Mouse (Mus musculus): ENCODE measurements around the gene Golt1a. TPM values are rescaled to one million over a fixed set of nuclear protein-coding genes. Genes with fewer than 3 reads are reported as not detected.

The Golt1a gene
- 4.4 and 5.8 TPM in 2 replicates for polyA plus RNA-seq (2016; fragmentation: Nextera tagmentation; extraction: Ambion mirVana)

DNA sequence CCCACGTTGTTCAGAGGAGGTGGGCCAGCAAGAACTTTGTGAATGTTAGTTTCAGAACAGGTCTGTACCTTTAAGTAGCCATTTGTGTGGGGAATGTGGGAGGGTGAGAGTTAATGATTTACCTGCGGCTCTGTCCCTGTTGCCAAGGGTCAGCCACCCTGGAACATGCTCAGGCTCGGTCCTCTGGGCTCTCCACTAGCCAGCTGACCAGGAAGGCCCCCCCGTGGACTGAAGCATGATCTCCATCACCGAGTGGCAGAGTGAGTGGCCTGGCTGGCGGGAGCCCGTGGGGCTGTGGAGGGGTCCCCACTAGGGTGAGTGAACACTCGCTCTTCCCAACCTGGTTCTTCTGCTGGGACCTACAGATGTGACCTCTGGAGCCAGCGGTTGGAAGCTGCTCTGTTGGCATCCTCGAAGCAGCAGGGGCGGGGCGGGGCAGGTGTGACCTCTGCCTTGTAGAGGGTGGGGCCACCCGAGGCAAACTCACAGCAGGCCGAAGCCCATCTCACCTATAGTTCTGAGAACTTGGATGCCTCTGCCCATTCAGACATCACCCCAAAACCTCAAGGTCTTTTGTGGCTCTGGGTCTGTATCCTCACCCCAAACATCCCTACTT is at the start of gene Golt1a:
Gene Golt1a, plus strand, starts transcription at position 149 of the 616 bp plus-strand sequence.
- peak within 1 kb of the TSS; percentile 52 for H3K27ac ChIP-seq
- no peak within 1 kb of the TSS for H3K4me3 ChIP-seq
- peak; percentile 65 for ATAC-seq
- WGBS (ENCODE audit: insufficient replicate concordance), result 56% methylated on average over 14 of the region's 14 CpGs
- H3K9me3 ChIP-seq (replicated peaks), result no peaks in the 10 kb centered on the region
- H3K36me3 ChIP-seq, result no peaks in the 10 kb centered on the region
- peaks cover 14% of the 10 kb centered on the region for H3K4me1 ChIP-seq
- H3K9ac ChIP-seq, result no peak within 1 kb of the TSS
- H3K27me3 ChIP-seq (replicated peaks), result no peaks in the 10 kb centered on the region; the same call in 1 of the 2 replicates
- H3K4me2 ChIP-seq, result peak within 1 kb of the TSS; percentile 13

DNA sequence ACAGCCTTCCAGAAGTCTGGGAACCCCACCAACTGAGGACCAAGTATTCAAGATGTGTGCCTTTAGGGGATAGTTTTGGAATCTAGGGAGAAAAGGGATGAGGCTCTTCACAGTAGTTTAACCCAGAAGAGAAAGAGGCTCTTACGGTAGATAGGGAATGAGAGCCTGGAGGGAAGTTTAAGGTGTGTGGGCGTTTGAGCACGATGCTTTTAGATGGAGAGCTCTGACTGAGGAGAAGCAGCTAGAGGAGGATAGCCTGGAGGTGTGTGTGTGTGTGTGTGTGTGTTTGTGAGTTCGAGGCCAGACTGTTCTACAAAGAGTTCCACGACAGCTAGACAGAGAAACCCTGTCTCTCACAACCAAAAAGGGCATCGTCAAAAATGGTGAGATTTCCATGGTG is 47.0 kb upstream of the Golt1a start:
- Histone ChIP-seq H3K9me3 (replicated peaks) (no peaks in the 10 kb centered on the region), H3K36me3 (0 out of 2 replicates have a peak, but pooled peaks cover 5% of the 10 kb centered on the region), H3K27ac (no peak overlapping the region), H3K9ac (no peak overlapping the region), H3K4me3 (no peak overlapping the region), H3K4me1 (peaks cover 41% of the 10 kb centered on the region), H3K27me3 (replicated peaks) (peaks cover 55% of the 10 kb centered on the region), H3K4me2 (no peak overlapping the region)
- ATAC-seq, result no peak
- WGBS (ENCODE audit: insufficient replicate concordance), result 76% methylated on average over 6 of the region's 6 CpGs

DNA sequence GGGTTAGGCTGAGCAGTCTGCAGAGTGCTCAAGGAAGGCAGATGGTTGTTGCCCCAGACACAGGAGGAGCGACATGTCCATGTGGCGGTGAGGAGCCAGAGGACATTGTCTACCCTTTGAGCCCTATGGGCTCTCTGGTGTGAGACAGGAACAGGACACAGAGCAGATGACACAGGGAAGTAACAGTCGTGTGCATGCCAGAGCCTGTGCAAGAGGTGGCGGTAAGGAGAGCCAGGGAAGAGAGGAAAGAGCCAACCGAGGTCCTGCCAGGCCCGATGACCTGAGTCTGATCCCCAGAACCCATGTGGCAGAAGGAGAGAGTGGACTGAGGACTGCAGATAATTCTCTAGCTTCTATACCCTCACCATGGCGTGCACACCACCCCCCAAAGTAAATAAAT is 46.5 kb upstream of the Golt1a start:
- H3K9me3 ChIP-seq (replicated peaks), result no peaks in the 10 kb centered on the region
- no peak overlapping the region for H3K27ac ChIP-seq
- ATAC-seq, result no peak
- H3K4me3 ChIP-seq, result no peak overlapping the region
- H3K4me2 ChIP-seq, result no peak overlapping the region
- peaks cover 51% of the 10 kb centered on the region for H3K27me3 ChIP-seq (replicated peaks)
- H3K36me3 ChIP-seq, result 0 out of 2 replicates have a peak, but pooled peaks cover 5% of the 10 kb centered on the region
- no peak overlapping the region for H3K9ac ChIP-seq
- WGBS (ENCODE audit: insufficient replicate concordance), result 66% methylated on average over 7 of the region's 7 CpGs
- peaks cover 42% of the 10 kb centered on the region for H3K4me1 ChIP-seq

DNA sequence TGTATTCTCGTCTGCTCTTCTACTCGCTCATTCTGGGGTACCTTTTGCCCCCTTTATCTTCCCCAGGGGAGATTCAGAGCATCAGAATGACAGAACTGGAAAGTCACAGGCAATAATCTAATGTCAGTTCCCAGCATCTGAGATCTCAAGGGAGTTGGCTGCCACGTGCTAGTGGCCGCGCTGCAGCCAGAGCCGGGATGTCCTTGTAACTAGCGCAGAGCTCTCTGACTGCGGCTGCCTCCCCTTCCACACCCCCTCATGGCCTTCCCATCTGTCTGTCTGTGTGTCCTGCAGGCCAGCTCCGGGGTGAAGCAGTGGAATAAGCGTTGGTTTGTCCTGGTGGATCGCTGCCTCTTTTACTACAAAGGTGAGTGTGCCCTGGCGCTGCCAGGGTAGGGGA is 45.2 kb upstream of the Golt1a start:
- no peak overlapping the region for H3K9ac ChIP-seq
- H3K36me3 ChIP-seq, result 0 out of 2 replicates have a peak, but pooled peaks cover 5% of the 10 kb centered on the region
- no peak for ATAC-seq
- H3K27ac ChIP-seq, result no peak overlapping the region
- H3K4me1 ChIP-seq, result peaks cover 42% of the 10 kb centered on the region
- peaks cover 41% of the 10 kb centered on the region for H3K27me3 ChIP-seq (replicated peaks)
- no peaks in the 10 kb centered on the region for H3K9me3 ChIP-seq (replicated peaks)
- 65% methylated on average over 12 of the region's 12 CpGs for WGBS (ENCODE audit: insufficient replicate concordance)
- H3K4me3 ChIP-seq, result no peak overlapping the region
- H3K4me2 ChIP-seq, result no peak overlapping the region

DNA sequence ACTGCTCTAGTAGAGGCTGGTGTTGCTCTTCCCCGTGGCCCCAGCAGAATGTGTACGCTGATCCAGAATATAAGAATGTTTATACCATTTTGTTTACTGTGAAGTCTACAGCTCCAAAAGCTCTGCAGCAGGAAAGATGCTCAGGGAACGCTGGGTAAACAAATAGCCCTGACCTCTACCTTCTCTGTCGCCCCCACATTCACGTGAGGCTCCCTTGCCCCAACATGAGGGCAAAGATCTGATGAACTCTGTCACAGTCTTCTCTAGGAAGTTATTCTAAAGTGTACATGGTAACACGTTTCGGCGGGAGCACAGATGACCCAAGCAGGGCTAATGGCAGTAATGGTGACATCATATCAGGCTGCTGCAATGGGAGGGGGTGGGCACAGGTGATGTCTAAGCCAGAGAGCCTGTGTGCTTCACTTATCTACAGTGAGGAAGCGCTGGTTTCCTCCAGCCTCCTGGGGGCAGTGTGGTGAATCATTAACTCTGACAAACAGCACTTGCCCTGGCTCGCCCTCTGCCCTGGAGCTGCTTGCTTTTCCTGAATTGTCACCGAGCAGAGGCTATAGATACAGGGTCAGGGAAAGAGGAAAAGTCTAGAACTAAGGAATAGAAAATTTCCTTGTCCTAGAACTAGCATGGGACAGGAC is 44.4 kb upstream of the Golt1a start:
- Histone ChIP-seq H3K36me3 (0 out of 2 replicates have a peak, but pooled peaks cover 5% of the 10 kb centered on the region), H3K27ac (peak overlapping the region; percentile 27; the same call in 1 of the 2 replicates), H3K4me2 (no peak overlapping the region), H3K4me3 (no peak overlapping the region), H3K9me3 (replicated peaks) (no peaks in the 10 kb centered on the region), H3K9ac (no peak overlapping the region), H3K4me1 (peaks cover 44% of the 10 kb centered on the region), H3K27me3 (replicated peaks) (peaks cover 34% of the 10 kb centered on the region; the same call in 1 of the 2 replicates)
- peak; percentile 48 for ATAC-seq
- WGBS (ENCODE audit: insufficient replicate concordance), result 39% methylated on average over 11 of the region's 11 CpGs

DNA sequence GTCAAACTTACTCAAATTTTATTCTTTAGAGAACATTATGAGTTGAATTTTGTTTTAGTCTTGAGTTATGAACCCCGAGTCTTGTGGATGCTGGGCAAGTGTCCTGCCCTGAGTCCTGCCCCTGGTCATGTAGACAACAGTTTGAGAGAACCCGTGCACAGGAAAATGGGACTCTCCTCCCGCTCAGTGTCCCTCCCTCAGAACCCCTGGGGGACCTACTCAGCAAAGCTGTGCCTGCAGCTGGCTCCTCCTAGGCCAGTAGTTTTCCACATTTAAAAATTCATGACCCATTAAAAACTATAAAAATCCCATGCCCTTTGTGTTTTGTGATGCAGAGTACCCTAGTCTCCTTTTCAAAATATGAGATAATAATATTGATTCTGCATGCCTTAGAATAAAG is 42.5 kb upstream of the Golt1a start:
- no peak overlapping the region for H3K9ac ChIP-seq

DNA sequence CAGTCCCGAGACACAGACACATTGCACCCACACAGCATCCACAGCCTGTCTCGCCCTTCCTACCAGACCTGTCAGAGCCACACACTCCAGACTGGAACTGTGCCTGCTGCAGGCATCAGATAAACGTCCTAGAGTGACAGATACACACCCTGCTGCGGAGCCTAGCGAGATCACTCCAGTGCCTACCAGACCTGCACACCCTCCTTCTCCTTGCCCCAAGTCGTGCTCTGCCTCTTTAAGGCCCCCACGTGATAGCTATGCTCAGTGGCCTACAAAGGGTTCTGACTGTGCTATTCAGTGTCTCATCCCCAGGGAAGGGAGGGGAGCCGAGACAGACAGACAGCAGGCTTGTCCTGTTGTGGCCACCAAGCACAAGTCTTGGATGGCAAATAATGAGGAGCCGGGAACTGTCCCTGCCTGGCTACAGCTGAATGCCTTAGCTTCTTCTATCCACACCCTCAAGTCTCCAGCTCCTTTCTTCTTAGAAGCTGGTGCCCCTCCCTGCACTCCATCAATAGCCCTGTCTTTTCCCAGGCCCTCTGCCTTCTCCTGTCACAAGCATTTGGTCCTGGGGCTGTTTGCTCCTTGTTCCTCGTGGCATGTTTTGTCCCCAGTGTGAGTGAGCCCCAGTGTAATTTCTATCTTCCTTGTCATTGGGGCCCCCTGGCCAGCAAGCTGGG is 41.6 kb upstream of the Golt1a start:
- peak; percentile 94 for ATAC-seq
- Histone ChIP-seq H3K4me2 (peak overlapping the region; percentile 20; the same call in 1 of the 2 replicates), H3K36me3 (peaks cover 8% of the 10 kb centered on the region; the same call in 1 of the 2 replicates), H3K27me3 (replicated peaks) (peaks cover 24% of the 10 kb centered on the region; the same call in 1 of the 2 replicates), H3K27ac (peak overlapping the region; percentile 46; the same call in 1 of the 2 replicates), H3K4me3 (no peak overlapping the region), H3K4me1 (peaks cover 44% of the 10 kb centered on the region), H3K9me3 (replicated peaks) (no peaks in the 10 kb centered on the region), H3K9ac (no peak overlapping the region)
- WGBS (ENCODE audit: insufficient replicate concordance), result 27% methylated on average over 10 of the region's 10 CpGs

More for the DNA sequence above, 42.5 kb upstream of the Golt1a start:
- ATAC-seq, result no peak
- Histone ChIP-seq H3K27ac (no peak overlapping the region), H3K9me3 (replicated peaks) (no peaks in the 10 kb centered on the region), H3K36me3 (peaks cover 12% of the 10 kb centered on the region; the same call in 1 of the 2 replicates), H3K27me3 (replicated peaks) (peaks cover 25% of the 10 kb centered on the region; the same call in 1 of the 2 replicates), H3K4me1 (peaks cover 44% of the 10 kb centered on the region), H3K4me3 (no peak overlapping the region), H3K4me2 (no peak overlapping the region)
- 62% methylated on average over 3 of the region's 3 CpGs for WGBS (ENCODE audit: insufficient replicate concordance)

DNA sequence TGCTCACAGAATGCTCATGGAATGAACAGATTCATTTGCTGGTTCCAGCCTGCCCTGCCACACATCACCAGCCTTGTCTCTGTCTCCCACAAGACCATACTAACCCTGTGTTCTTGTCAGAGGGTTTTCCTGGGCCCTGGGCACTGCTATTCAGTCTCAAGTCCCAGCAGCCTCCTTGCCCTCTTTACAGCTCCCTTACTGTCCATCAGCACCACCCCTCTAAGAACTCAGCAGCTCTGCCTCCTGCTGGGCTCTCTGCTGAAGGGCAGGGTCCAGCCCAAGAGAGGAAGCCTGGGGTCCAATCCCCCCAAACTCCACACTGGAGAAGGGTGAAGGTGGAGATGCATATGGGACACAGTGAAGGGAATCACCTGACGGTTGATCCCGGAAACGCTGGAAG is 41.1 kb upstream of the Golt1a start:
- Histone ChIP-seq H3K9me3 (replicated peaks) (no peaks in the 10 kb centered on the region), H3K27ac (0 out of 2 replicates have a peak overlapping the region, but pooled peaks have one; percentile 46), H3K4me1 (peaks cover 44% of the 10 kb centered on the region), H3K9ac (no peak overlapping the region), H3K4me3 (no peak overlapping the region), H3K36me3 (peaks cover 8% of the 10 kb centered on the region), H3K27me3 (replicated peaks) (0 out of 2 replicates have a peak, but pooled peaks cover 19% of the 10 kb centered on the region), H3K4me2 (no peak overlapping the region)
- 62% methylated on average over 3 of the region's 3 CpGs for WGBS (ENCODE audit: insufficient replicate concordance)
- ATAC-seq, result no peak

DNA sequence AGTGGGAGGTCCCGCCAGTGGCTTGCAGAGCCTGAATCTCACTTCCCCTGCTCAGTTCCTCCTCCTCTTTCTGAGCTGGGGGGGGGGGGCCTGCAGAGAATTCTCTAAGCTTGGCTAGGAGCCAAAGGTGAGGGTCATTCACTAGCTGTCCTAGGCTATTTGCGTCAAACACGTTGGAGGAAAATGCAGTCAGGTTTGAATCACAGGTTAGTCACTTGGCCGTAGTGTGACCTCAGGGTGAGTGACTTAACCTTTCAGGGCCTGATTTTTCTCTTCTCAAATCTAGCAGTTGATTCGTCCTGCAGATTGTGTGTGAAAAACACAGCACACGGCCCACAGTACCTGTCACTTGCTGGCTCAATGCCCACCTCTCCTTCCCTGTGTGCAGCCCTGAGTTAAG is 39.3 kb upstream of the Golt1a start:
- peaks cover 13% of the 10 kb centered on the region for H3K36me3 ChIP-seq
- no peak overlapping the region for H3K4me2 ChIP-seq
- H3K9ac ChIP-seq, result no peak overlapping the region
- no peaks in the 10 kb centered on the region for H3K9me3 ChIP-seq (replicated peaks)
- H3K4me3 ChIP-seq, result no peak overlapping the region
- peaks cover 26% of the 10 kb centered on the region; the same call in 1 of the 2 replicates for H3K27me3 ChIP-seq (replicated peaks)
- H3K27ac ChIP-seq, result no peak overlapping the region
- WGBS (ENCODE audit: insufficient replicate concordance), result 53% methylated on average over 6 of the region's 6 CpGs
- no peak for ATAC-seq
- H3K4me1 ChIP-seq, result peaks cover 36% of the 10 kb centered on the region

DNA sequence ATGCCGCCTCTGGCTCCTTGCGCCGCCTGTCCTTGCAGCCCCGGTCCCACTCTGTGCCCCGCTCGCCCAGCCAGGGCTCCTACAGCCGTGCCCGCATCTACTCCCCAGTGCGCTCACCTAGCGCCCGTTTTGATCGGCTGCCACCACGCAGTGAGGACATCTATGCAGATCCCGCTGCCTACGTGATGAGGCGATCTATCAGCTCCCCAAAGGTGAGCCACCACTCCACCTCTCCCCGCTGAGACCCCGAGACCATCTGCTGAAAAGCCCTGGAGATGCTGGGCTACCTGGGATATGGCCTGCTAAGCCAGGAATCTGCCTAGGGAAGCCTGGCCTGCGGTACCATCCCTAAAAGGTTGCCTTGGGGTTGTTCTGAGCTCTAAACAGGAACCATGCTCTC is 35.4 kb upstream of the Golt1a start:
- Histone ChIP-seq H3K27me3 (replicated peaks) (peaks cover 34% of the 10 kb centered on the region; the same call in 1 of the 2 replicates), H3K9ac (no peak overlapping the region), H3K4me1 (0 out of 2 replicates have a peak, but pooled peaks cover 4% of the 10 kb centered on the region), H3K4me2 (no peak overlapping the region), H3K4me3 (no peak overlapping the region), H3K27ac (no peak overlapping the region), H3K36me3 (peaks cover 13% of the 10 kb centered on the region), H3K9me3 (replicated peaks) (no peaks in the 10 kb centered on the region)
- WGBS (ENCODE audit: insufficient replicate concordance), result 81% methylated on average over 19 of the region's 19 CpGs
- ATAC-seq, result no peak

DNA sequence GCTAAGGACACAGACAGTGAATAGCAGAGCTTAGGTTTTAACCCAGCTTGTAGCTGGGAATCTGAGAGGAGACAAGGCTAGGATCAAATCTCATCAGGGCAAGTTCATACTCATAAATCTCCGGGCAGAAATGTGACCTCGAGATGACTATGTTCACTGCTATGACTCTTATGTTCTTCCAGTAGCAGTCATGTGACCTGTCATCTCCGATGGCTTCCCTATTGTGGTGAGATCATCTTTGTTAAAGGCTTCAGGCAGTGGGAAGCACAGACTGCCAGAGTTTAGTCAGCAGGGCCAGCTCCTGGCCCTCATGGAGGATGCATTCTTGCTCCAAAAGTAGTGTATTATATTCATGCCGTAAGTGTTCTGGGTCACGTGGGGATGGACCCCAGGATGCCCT is 32.6 kb upstream of the Golt1a start:
- Histone ChIP-seq H3K27ac (no peak overlapping the region), H3K4me3 (no peak overlapping the region), H3K36me3 (peaks cover 6% of the 10 kb centered on the region), H3K9me3 (replicated peaks) (no peaks in the 10 kb centered on the region), H3K4me2 (no peak overlapping the region), H3K27me3 (replicated peaks) (peaks cover 40% of the 10 kb centered on the region; the same call in 1 of the 2 replicates), H3K9ac (no peak overlapping the region), H3K4me1 (no peaks in the 10 kb centered on the region)
- 53% methylated on average over 5 of the region's 5 CpGs for WGBS (ENCODE audit: insufficient replicate concordance)
- ATAC-seq, result no peak

Data from liver, embryonic 12.5 days (tissue).